Mouse (Mus musculus) midbrain, embryonic 13.5 days (tissue): ENCODE measurements at regions not wholly inside any gene's neighbourhood (a gene's known extent, or its start where the extent isn't known, plus 50 kb on each side); places are given as distances from the start of the nearest gene placed in this dataset.

Source experiments
- ATAC-seq: fragments of 200-750 bp; cut with Nextera tagmentation; 2 replicates; pipeline ENCODE4 v1.8.0; 2017; ENCODE audit warnings: mild to moderate bottlenecking, moderate TSS enrichment, moderate library complexity
- H3K27ac ChIP-seq: fragments of 300-500 bp; sonication (generic); 2 replicates; pipeline ENCODE4 v1.5.1; 2015; ENCODE audit warnings: inconsistent platforms, mild to moderate bottlenecking, moderate library complexity
- H3K27me3 ChIP-seq: fragments of 300-500 bp; sonication (generic); 2 replicates; pipeline ENCODE4 v1.6.1; 2015; ENCODE audit warnings: mild to moderate bottlenecking, inconsistent platforms
- H3K36me3 ChIP-seq: fragments of 300-500 bp; sonication (generic); 2 replicates; pipeline ENCODE4 v1.6.1; 2015; ENCODE audit warnings: mild to moderate bottlenecking, inconsistent platforms
- H3K4me1 ChIP-seq: fragments of 300-500 bp; sonication (generic); replicated peaks from 2 replicates; pipeline ENCODE4 v1.6.1; 2015; ENCODE audit warnings: inconsistent platforms
- H3K4me2 ChIP-seq: fragments of 300-500 bp; sonication (generic); replicated peaks from 2 replicates; pipeline ENCODE4 v1.6.1; 2015; ENCODE audit warnings: moderate library complexity, mild to moderate bottlenecking, inconsistent platforms
- H3K4me3 ChIP-seq: fragments of 300-500 bp; sonication (generic); replicated peaks from 2 replicates; pipeline ENCODE4 v1.5.1; 2015; ENCODE audit warnings: mild to moderate bottlenecking, inconsistent platforms
- H3K9ac ChIP-seq: fragments of 300-500 bp; sonication (generic); replicated peaks from 2 replicates; pipeline ENCODE4 v1.6.1; 2015; ENCODE audit warnings: mild to moderate bottlenecking, inconsistent platforms
- H3K9me3 ChIP-seq: fragments of 300-500 bp; sonication (generic); 2 replicates; pipeline ENCODE4 v1.6.1; 2016; ENCODE audit warnings: mild to moderate bottlenecking, inconsistent platforms
- WGBS: fragments of 180-500 bp; shearing (Covaris S2); methylation state at CpG from one replicate; pipeline ENCODE4 v1.1.7; 2015; 5-methylcytosine and 5-hydroxymethylcytosine counted together

GRCm38 (mm10) chr13:78323183-78323582 is 123.6 kb upstream of the Nr2f1 start:
- Histone ChIP-seq H3K9ac (no peak overlapping the region), H3K4me1 (no peaks in the 10 kb centered on the region), H3K36me3 (0 out of 2 replicates have a peak, but pooled peaks cover 3% of the 10 kb centered on the region), H3K4me2 (no peak overlapping the region), H3K4me3 (no peak overlapping the region), H3K9me3 (peaks cover 5% of the 10 kb centered on the region), H3K27me3 (no peaks in the 10 kb centered on the region), H3K27ac (no peak overlapping the region)
- WGBS, result 79% methylated on average over 1 of the region's 1 CpGs
- ATAC-seq, result no peak

DNA sequence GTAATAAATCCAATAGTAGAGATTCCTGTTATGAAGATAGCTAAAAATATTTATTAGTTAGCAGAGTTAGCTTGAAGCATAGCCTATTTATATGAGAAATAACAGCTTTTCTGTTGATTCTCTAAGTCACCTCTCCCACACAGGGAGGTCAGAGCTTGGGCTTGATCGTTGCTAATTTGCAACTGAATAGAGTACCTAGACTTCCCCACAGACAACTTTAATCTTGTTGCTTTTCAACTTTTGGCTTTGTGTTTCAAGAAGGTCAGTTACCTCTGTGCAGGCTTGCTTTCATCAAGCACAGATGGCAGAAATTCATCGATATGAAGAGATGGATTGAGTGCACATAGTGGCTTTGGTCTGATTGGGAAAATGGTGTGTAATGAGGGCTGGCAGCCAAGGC is 118.9 kb upstream of the Nr2f1 start:
- H3K9ac ChIP-seq, result no peak overlapping the region
- peaks cover 5% of the 10 kb centered on the region for H3K9me3 ChIP-seq
- H3K27ac ChIP-seq, result no peak overlapping the region
- H3K4me1 ChIP-seq, result no peaks in the 10 kb centered on the region
- no peak for ATAC-seq
- H3K36me3 ChIP-seq, result 0 out of 2 replicates have a peak, but pooled peaks cover 3% of the 10 kb centered on the region
- WGBS, result 75% methylated on average over 2 of the region's 2 CpGs
- no peak overlapping the region for H3K4me3 ChIP-seq
- no peaks in the 10 kb centered on the region for H3K27me3 ChIP-seq
- H3K4me2 ChIP-seq, result no peak overlapping the region

DNA sequence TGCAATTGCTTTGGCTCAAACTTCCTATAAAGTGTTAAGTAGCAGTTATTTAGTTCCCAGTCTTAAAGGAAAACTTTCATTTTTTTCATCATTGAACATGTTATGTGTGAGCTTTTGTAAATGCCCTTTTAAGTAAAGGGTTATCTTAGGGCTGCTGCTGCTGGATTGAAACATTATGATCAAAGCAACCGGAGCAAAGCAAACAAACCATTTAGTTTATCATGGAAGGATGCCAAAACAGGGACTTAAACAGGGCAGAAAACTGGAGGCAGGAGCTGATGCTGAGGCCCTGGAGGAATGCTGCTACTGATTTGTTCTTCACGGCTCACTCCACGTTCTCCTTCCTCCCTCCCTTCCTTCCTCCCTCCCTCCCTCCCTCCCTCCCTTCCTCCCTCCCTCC is 111.3 kb upstream of the Nr2f1 start:
- no peaks in the 10 kb centered on the region for H3K4me1 ChIP-seq
- no peak overlapping the region for H3K9ac ChIP-seq
- no peak overlapping the region for H3K27ac ChIP-seq
- no peak for ATAC-seq
- H3K27me3 ChIP-seq, result no peaks in the 10 kb centered on the region
- no peaks in the 10 kb centered on the region for H3K9me3 ChIP-seq
- no peaks in the 10 kb centered on the region for H3K36me3 ChIP-seq
- WGBS, result 77% methylated on average over 3 of the region's 3 CpGs
- no peak overlapping the region for H3K4me3 ChIP-seq
- H3K4me2 ChIP-seq, result no peak overlapping the region
